Mouse (Mus musculus) midbrain, embryonic 16.5 days (tissue): ENCODE measurements around the gene Gm10053. TPM values are rescaled to one million over a fixed set of nuclear protein-coding genes. Genes with fewer than 3 reads are reported as not detected.

ENCODE experiments used
- ATAC-seq: fragments of 200-750 bp; cut with Nextera tagmentation; 2 replicates; pipeline ENCODE4 v1.8.0; 2017; ENCODE audit warnings: moderate TSS enrichment
- H3K27ac ChIP-seq: fragments of 300-500 bp; sonication (generic); 2 replicates; pipeline ENCODE4 v1.5.1; 2014; ENCODE audit warnings: mild to moderate bottlenecking, low read length, mixed read lengths
- H3K27me3 ChIP-seq: fragments of 300-500 bp; sonication (generic); 2 replicates; pipeline ENCODE4 v1.6.1; 2014; ENCODE audit warnings: low read depth, low read length, mixed read lengths; ENCODE audit not compliant: control insufficient read depth, insufficient read depth
- H3K36me3 ChIP-seq: fragments of 300-500 bp; sonication (generic); 2 replicates; pipeline ENCODE4 v1.6.1; 2014; ENCODE audit warnings: mild to moderate bottlenecking, low read length, moderate library complexity, mixed read lengths; ENCODE audit not compliant: control insufficient read depth, insufficient read depth
- H3K4me1 ChIP-seq: fragments of 300-500 bp; sonication (generic); 2 replicates; pipeline ENCODE4 v1.6.1; 2014; ENCODE audit warnings: mild to moderate bottlenecking, low read length, mixed read lengths; ENCODE audit not compliant: control insufficient read depth, insufficient read depth
- H3K4me2 ChIP-seq: fragments of 300-500 bp; sonication (generic); 2 replicates; pipeline ENCODE4 v1.6.1; 2014; ENCODE audit warnings: mild to moderate bottlenecking, low read length, mixed read lengths
- H3K4me3 ChIP-seq: fragments of 300-500 bp; sonication (generic); 2 replicates; pipeline ENCODE4 v1.5.1; 2014; ENCODE audit warnings: low read depth, mild to moderate bottlenecking, low read length, moderate library complexity, mixed read lengths
- H3K9ac ChIP-seq: fragments of 300-500 bp; sonication (generic); 2 replicates; pipeline ENCODE4 v1.6.1; 2014; ENCODE audit warnings: low read depth, low read length, mixed read lengths
- H3K9me3 ChIP-seq: fragments of 300-500 bp; sonication (generic); replicated peaks from 2 replicates; pipeline ENCODE4 v1.6.1; 2014; ENCODE audit warnings: mild to moderate bottlenecking, low read length, mixed read lengths; ENCODE audit not compliant: control insufficient read depth, poor library complexity, severe bottlenecking
- WGBS: fragments of 180-500 bp; shearing (Covaris S2); extraction: QIAGEN DNeasy Blood & Tissue Kit; methylation state at CpG from one replicate; pipeline ENCODE4 v1.1.7; 2014; 5-methylcytosine and 5-hydroxymethylcytosine counted together
- polyA plus RNA-seq: library from polyadenylated mRNA; unstranded; fragments of >200 nt; fragmentation: Nextera tagmentation; extraction: Ambion mirVana; gene quantifications from 2 replicates; pipeline ENCODE4 v1.2.1, GENCODE M21; 2015

Gm10053 gene
- polyA plus RNA-seq, 1 experiment from 2014 or later: 260 TPM

DNA sequence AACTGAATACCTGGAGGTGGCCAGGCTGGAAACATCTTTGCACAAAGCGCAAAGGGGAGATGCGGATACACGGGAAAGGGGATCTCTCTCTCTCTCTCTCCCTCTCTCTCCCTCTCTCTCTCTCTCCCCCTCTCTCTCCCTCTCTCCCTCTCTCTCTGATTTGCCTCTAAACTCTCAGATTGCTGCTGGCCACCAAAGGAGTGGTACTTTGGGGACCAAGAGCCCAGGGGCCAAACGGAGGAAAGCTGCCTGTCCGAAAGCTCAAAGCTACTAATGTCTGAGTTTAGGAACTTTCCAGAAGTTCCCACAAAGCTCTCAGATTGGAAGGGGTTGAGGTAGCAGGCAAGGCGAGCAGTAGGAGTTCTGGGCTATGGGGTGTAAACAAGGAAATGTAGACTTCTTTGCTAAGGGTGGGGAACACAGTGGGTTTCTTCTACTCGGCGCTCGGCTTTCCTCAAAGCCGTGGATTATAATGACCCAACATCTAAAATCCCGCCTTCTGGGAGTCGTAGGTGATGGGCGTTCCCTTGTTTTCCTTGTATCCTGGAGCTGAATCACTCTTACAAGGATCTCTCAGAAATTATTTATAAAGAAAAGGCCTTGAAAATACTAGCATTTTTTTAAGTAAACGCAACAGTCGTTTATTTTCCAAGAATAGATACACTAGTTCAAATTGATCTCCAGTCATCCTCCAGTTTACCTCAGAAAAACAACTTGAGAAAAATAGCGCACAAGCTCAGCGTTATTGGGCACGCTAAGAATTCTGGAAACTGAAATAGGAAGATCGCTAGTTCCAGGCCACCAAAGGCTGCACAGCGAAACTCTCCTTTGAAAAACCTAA, 22.6 kb downstream of the Gm10053 start:
- H3K27ac ChIP-seq: no peak overlapping the region
- ATAC-seq: no peak
- peaks cover 56% of the 10 kb centered on the region for H3K27me3 ChIP-seq
- H3K4me3 ChIP-seq: no peak overlapping the region
- no peak overlapping the region for H3K9ac ChIP-seq
- no peaks in the 10 kb centered on the region for H3K36me3 ChIP-seq
- WGBS: under 1% methylated on average over 20 of the region's 20 CpGs
- H3K4me1 ChIP-seq: peaks cover 21% of the 10 kb centered on the region
- H3K9me3 ChIP-seq: no peaks in the 10 kb centered on the region
- no peak overlapping the region for H3K4me2 ChIP-seq

DNA sequence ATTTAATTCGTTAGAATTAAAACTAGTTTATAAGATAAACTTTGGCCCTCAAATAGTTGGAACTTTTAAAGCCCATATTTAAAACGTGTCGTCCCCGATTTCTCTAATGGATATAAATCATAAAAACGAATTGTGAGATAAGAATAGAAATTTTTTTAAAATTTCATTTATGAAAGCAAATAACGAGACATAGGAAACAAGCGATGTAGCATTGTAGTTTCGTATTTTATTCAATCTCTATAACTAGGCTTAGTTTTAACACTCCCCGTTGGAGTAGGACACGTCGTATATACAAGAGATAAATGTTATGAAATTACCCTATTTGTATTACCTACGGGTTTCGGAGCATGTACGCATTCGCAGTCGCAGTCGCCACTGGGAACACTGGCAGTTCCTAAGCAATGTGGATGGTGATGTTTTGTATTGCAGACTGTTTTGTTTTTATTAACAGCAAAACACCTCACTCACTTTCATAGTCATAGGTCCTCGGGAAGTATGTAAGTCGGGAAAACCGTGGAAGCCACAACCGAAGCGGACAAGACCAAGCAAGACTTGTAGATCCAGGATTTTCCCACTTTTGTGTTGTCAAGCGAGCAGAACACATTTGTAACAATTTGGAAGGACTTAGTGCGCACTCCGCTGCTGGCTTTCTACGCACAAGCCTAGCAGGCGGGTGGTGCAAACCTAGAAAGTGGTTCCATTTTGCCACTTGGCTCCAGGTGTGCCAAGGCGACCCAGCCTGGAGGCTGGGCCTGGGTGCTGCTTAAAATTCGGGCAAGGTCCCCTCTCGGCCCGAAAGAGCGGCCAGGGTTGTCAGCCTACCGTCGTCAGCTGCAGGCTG, 23.5 kb downstream of the Gm10053 start:
- peaks cover 58% of the 10 kb centered on the region for H3K27me3 ChIP-seq
- H3K4me3 ChIP-seq: peak overlapping the region; percentile 40
- no peaks in the 10 kb centered on the region for H3K9me3 ChIP-seq
- no peak overlapping the region for H3K9ac ChIP-seq
- ATAC-seq: no peak; the same call in 1 of the 2 replicates
- 2% methylated on average over 34 of the region's 34 CpGs for WGBS
- peak overlapping the region; percentile 62 for H3K4me2 ChIP-seq
- peaks cover 21% of the 10 kb centered on the region for H3K4me1 ChIP-seq
- no peaks in the 10 kb centered on the region for H3K36me3 ChIP-seq
- no peak overlapping the region for H3K27ac ChIP-seq

DNA sequence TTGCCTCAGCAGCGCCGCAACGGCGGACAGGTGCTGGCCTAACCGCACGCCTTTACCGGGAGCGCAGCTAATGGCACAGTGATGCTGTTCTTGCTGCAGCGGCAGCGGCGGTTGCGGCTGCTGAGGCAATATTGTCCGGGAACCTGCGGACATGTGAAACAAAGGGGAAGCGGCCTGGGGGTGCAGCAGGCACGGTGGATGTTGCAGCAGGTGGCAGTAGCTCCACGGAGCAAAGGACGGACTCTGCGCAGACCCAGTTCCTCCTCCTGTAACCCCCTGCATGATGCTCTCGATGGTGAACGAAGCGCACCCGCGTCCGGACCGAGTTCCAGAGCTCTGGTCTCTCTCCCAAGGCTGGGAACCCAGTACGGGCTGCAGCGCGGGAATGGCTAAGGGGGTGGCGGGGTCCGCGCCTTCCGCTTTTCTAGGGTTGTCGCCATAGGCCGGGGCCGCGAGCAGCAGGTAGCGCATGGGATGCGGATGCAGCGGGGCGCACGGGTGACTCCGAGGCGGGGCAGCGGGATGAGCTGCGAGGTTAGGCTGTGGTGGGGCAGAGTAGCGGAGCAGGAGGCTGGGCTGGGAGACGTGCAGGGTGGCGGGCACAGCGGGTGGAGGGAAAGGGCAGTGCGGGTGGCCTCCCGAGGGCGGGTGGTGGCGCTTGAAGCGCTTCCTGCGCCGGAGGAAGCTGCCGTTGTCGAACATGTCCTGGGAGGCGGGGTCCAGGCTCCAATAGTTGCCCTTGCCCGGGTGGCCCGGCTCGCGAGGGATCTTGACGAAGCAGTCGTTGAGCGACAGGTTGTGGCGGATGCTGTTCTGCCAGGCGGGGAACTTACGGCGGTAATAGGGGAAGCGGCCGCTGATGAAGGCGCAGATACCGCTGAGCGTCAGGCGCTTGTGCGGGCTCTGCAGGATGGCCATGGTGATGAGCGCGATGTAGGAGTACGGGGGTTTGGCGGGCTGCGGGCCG, 24.4 kb downstream of the Gm10053 start:
- H3K4me1 ChIP-seq: peaks cover 21% of the 10 kb centered on the region
- no peak overlapping the region for H3K27ac ChIP-seq
- peak overlapping the region; percentile 62 for H3K4me2 ChIP-seq
- H3K9me3 ChIP-seq: no peaks in the 10 kb centered on the region
- peak; percentile 61 for ATAC-seq
- no peaks in the 10 kb centered on the region for H3K36me3 ChIP-seq
- WGBS: under 1% methylated on average over 84 of the region's 84 CpGs
- H3K9ac ChIP-seq: no peak overlapping the region
- peak overlapping the region; percentile 40 for H3K4me3 ChIP-seq
- peaks cover 63% of the 10 kb centered on the region for H3K27me3 ChIP-seq

- peaks cover 21% of the 10 kb centered on the region for H3K4me1 ChIP-seq
- H3K9me3 ChIP-seq: no peaks in the 10 kb centered on the region
- under 1% methylated on average over 25 of the region's 27 CpGs for WGBS
- peak within 1 kb of the TSS; percentile 40 for H3K4me3 ChIP-seq
- H3K27me3 ChIP-seq: peaks cover 60% of the 10 kb centered on the region
- peak within 1 kb of the TSS; percentile 62 for H3K4me2 ChIP-seq
- H3K9ac ChIP-seq: no peak within 1 kb of the TSS
- ATAC-seq: no peak
- no peaks in the 10 kb centered on the region for H3K36me3 ChIP-seq
- no peak within 1 kb of the TSS for H3K27ac ChIP-seq
These were observed 25.2 kb downstream of the Gm10053 start, which contains the start of gene Foxd4 for GRCm38 (mm10) chr19:24900581-24901220. Foxd4 (minus strand) TSS chr19:24901197.

DNA sequence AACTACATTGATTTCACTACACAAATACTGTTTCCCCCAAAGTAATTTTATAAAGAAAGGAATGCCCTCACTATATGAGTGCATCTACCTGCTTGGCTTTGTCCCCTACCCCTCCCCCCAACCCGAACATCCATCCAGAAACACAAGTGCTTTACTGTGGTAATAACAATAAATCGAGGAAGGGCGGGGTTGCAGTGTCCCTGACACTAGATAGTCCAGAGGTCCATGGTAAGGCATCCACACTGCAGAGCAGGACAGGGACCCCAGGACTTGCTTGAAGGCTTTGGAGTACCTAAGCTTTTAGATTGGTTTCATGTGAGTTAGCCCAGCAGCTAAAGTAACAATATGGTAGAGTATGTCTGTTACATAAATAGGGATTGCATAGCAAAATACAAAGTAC, 26.2 kb downstream of the Gm10053 start:
- Histone ChIP-seq H3K4me1 (peaks cover 21% of the 10 kb centered on the region), H3K9ac (no peak overlapping the region), H3K4me2 (no peak overlapping the region), H3K9me3 (no peaks in the 10 kb centered on the region), H3K27me3 (peaks cover 54% of the 10 kb centered on the region), H3K4me3 (no peak overlapping the region), H3K27ac (no peak overlapping the region), H3K36me3 (no peaks in the 10 kb centered on the region)
- WGBS: 3% methylated on average over 3 of the region's 3 CpGs
- no peak for ATAC-seq

DNA sequence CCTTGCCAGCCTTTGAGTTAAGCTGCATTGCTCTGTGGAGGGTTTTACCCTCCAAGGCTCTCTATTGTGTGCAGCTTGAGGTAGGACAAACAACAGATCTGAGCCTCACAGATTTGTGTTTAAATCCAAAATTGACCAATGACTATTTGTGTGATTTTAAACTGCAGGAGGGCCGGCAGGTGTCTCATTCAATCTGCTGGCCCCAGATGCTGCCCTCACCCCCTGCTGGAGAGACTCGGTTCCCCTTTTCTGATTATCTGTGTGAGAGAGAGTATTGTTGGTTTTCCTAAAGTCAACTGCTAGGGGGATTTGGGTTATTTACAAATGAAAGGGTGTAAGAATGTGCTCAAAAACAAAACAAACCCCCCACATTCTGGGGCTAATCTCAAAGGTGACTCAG, 26.8 kb downstream of the Gm10053 start:
- H3K9me3 ChIP-seq: no peaks in the 10 kb centered on the region
- no peak overlapping the region for H3K4me3 ChIP-seq
- H3K4me2 ChIP-seq: no peak overlapping the region
- no peak for ATAC-seq
- H3K27me3 ChIP-seq: peaks cover 50% of the 10 kb centered on the region
- no peak overlapping the region for H3K9ac ChIP-seq
- no peaks in the 10 kb centered on the region for H3K36me3 ChIP-seq
- WGBS: 6% methylated on average over 2 of the region's 2 CpGs
- H3K27ac ChIP-seq: no peak overlapping the region
- H3K4me1 ChIP-seq: peaks cover 19% of the 10 kb centered on the region

DNA sequence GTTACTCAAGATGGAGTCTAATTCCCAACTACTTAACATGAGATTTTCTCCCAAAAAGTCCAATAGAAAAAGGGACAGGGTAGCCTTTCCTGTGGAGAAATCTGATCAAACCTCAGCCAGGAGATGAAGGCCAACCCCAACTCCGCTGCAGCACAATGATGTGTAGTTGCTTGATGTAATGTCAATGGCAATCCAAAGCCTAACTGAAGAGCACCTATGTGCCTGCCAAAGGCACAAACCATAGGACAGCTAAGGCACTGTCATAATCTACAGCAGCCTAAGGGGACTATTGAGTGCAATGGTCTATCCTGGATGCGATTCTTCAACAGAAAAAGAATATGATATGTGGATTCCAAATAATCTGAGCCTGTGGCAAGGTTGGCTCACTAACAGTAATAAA, 27.3 kb downstream of the Gm10053 start:
- H3K27me3 ChIP-seq: peaks cover 46% of the 10 kb centered on the region
- no peaks in the 10 kb centered on the region for H3K9me3 ChIP-seq
- H3K4me2 ChIP-seq: no peak overlapping the region
- 54% methylated on average over 2 of the region's 2 CpGs for WGBS
- H3K9ac ChIP-seq: no peak overlapping the region
- H3K27ac ChIP-seq: no peak overlapping the region
- H3K36me3 ChIP-seq: no peaks in the 10 kb centered on the region
- ATAC-seq: no peak
- no peak overlapping the region for H3K4me3 ChIP-seq
- peaks cover 15% of the 10 kb centered on the region for H3K4me1 ChIP-seq

DNA sequence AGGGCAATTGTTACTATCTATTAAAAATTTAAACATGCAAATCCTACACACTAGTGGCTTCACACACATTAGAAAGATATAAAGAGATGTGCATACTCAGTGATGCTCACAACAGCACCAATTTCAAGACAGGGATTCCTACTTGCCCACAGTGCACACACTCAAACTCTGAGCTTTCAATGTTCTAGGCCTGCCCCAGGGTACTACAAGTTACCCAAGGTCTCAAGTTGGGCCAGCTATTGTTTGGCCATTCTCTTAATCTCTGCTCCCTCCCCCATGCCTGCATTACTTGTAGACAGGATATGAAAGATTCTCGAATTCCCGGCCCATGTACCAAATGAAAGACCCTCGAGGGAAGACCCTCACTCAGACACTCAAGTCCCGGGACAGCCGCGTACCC, 32.2 kb downstream of the Gm10053 start:
- Histone ChIP-seq H3K4me2 (no peak overlapping the region), H3K9me3 (no peaks in the 10 kb centered on the region), H3K4me1 (no peaks in the 10 kb centered on the region), H3K27ac (no peak overlapping the region), H3K9ac (no peak overlapping the region), H3K4me3 (no peak overlapping the region), H3K36me3 (no peaks in the 10 kb centered on the region), H3K27me3 (peaks cover 15% of the 10 kb centered on the region)
- no peak for ATAC-seq
- WGBS: 96% methylated on average over 5 of the region's 6 CpGs
